Mouse (Mus musculus) hindbrain, embryonic 16.5 days (tissue): Measurements from ENCODE around the gene Myom3. TPM values are rescaled to one million over a fixed set of nuclear protein-coding genes. Genes with fewer than 3 reads are reported as not detected.

ENCODE experiments used
- ATAC-seq: fragments of 200-750 bp; cut with Nextera tagmentation; 2 replicates; pipeline ENCODE4 v1.8.0; 2017; ENCODE audit warnings: moderate TSS enrichment, moderate library complexity
- H3K27ac ChIP-seq: fragments of 300-500 bp; sonication (generic); 2 replicates; pipeline ENCODE4 v1.5.1; 2014; ENCODE audit warnings: low read depth, mild to moderate bottlenecking, control low read depth, low read length, moderate library complexity
- H3K27me3 ChIP-seq: fragments of 300-500 bp; sonication (generic); replicated peaks from 2 replicates; pipeline ENCODE4 v1.6.1; 2014; ENCODE audit warnings: low read length; ENCODE audit not compliant: control insufficient read depth, insufficient read depth
- H3K36me3 ChIP-seq: fragments of 300-500 bp; sonication (generic); 2 replicates; pipeline ENCODE4 v1.6.1; 2014; ENCODE audit warnings: mild to moderate bottlenecking, low read length, moderate library complexity, mixed read lengths; ENCODE audit not compliant: control insufficient read depth, insufficient read depth
- H3K4me1 ChIP-seq: fragments of 300-500 bp; sonication (generic); 2 replicates; pipeline ENCODE4 v1.6.1; 2014; ENCODE audit warnings: low read depth, low read length; ENCODE audit not compliant: control insufficient read depth, insufficient read depth
- H3K4me2 ChIP-seq: fragments of 300-500 bp; sonication (generic); 2 replicates; pipeline ENCODE4 v1.6.1; 2014; ENCODE audit warnings: mild to moderate bottlenecking, low read length, control low read depth, moderate library complexity
- H3K4me3 ChIP-seq: fragments of 300-500 bp; sonication (generic); 2 replicates; pipeline ENCODE4 v1.5.1; 2014; ENCODE audit warnings: mild to moderate bottlenecking, low read length, control low read depth, moderate library complexity
- H3K9ac ChIP-seq: fragments of 300-500 bp; sonication (generic); 2 replicates; pipeline ENCODE4 v1.6.1; 2014; ENCODE audit warnings: low read depth, mild to moderate bottlenecking, control low read depth, low read length, moderate library complexity
- H3K9me3 ChIP-seq: fragments of 300-500 bp; sonication (generic); 2 replicates; pipeline ENCODE4 v1.6.1; 2014; ENCODE audit warnings: mild to moderate bottlenecking, low read length, moderate library complexity; ENCODE audit not compliant: control insufficient read depth
- WGBS: fragments of 180-500 bp; shearing (Covaris S2); extraction: QIAGEN DNeasy Blood & Tissue Kit; methylation state at CpG from one replicate; pipeline ENCODE4 v1.1.7; 2014; 5-methylcytosine and 5-hydroxymethylcytosine counted together
- polyA plus RNA-seq: library from polyadenylated mRNA; unstranded; fragments of >200 nt; fragmentation: Nextera tagmentation; extraction: Ambion mirVana; gene quantifications from 2 replicates; pipeline ENCODE4 v1.2.1, GENCODE M21; 2015

The Myom3 gene
- polyA plus RNA-seq, 1 experiment from 2014 or later: 0.99 TPM

GRCm38 (mm10) chr4:135834124-135834717 is 74.7 kb downstream of the Myom3 start:
- no peaks in the 10 kb centered on the region for H3K27me3 ChIP-seq
- peak; percentile 27; the same call in 1 of the 2 replicates for ATAC-seq
- H3K4me3 ChIP-seq: no peak overlapping the region
- peak overlapping the region; percentile 80; the same call in 1 of the 2 replicates for H3K27ac ChIP-seq
- peaks cover 15% of the 10 kb centered on the region for H3K4me1 ChIP-seq
- H3K9me3 ChIP-seq: no peaks in the 10 kb centered on the region
- H3K36me3 ChIP-seq: no peaks in the 10 kb centered on the region
- no peak overlapping the region for H3K9ac ChIP-seq
- WGBS: 77% methylated on average over 8 of the region's 8 CpGs
- H3K4me2 ChIP-seq: no peak overlapping the region

GRCm38 (mm10) chr4:135838925-135839292 is 79.4 kb downstream of the Myom3 start:
- H3K4me3 ChIP-seq: no peak overlapping the region
- H3K9ac ChIP-seq: no peak overlapping the region
- H3K9me3 ChIP-seq: no peaks in the 10 kb centered on the region
- H3K27me3 ChIP-seq: no peaks in the 10 kb centered on the region
- peaks cover 2% of the 10 kb centered on the region for H3K4me1 ChIP-seq
- H3K36me3 ChIP-seq: no peaks in the 10 kb centered on the region
- H3K27ac ChIP-seq: no peak overlapping the region
- WGBS: 81% methylated on average over 3 of the region's 3 CpGs
- ATAC-seq: no peak
- no peak overlapping the region for H3K4me2 ChIP-seq

GRCm38 (mm10) chr4:135839293-135840011 is 79.9 kb downstream of the Myom3 start:
- no peak for ATAC-seq
- Histone ChIP-seq H3K4me2 (no peak overlapping the region), H3K27ac (no peak overlapping the region), H3K9ac (no peak overlapping the region), H3K4me3 (no peak overlapping the region), H3K9me3 (no peaks in the 10 kb centered on the region), H3K27me3 (no peaks in the 10 kb centered on the region), H3K36me3 (no peaks in the 10 kb centered on the region), H3K4me1 (no peaks in the 10 kb centered on the region)
- whole genome bisulfite sequencing: 80% methylated on average over 21 of the region's 21 CpGs

DNA sequence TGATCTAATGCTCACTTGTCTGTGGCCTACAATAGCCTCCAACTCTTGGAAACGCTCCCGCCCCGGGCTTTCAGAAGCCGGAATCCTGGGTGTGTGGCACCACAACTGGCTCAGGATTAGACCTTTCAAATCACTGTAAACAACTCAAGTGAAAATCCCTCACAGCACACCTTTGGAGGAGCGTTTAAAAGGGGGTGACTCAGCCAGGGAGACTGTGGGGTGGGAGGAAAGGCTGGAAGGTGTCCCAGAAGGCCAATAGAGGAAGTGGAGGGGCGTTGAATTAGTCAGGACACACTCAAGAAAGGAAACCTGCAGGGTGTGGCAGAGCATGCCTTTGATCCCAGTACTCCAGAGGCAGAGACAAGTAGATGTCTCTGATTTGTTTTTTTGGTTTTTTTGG is 84.9 kb downstream of the Myom3 start:
- Histone ChIP-seq H3K27me3 (no peaks in the 10 kb centered on the region), H3K4me3 (no peak overlapping the region), H3K27ac (no peak overlapping the region), H3K4me1 (no peaks in the 10 kb centered on the region), H3K9me3 (no peaks in the 10 kb centered on the region), H3K4me2 (no peak overlapping the region), H3K36me3 (no peaks in the 10 kb centered on the region), H3K9ac (no peak overlapping the region)
- no peak for ATAC-seq
- 87% methylated on average over 6 of the region's 6 CpGs for WGBS

DNA sequence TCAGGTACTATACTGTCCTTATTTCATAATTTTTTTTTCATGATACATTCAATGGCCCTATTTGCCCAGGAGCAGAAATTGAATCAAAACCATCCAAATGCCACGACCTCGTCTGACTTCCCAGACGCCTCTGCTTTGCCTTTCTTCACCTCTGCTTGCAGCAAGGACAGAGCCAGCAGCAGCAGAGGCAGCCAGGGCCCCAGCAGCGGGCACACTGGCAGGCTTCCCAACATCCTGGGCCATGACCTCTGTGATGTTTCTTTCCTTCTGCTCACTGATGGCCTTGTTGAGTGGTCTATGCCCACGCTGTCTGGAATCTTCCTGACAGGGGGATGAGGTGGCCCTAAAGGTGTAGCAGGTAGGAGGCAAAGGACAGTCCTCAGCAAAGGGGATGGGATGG is 88.1 kb downstream of the Myom3 start:
- ATAC-seq: no peak
- WGBS: 64% methylated on average over 5 of the region's 5 CpGs

DNA sequence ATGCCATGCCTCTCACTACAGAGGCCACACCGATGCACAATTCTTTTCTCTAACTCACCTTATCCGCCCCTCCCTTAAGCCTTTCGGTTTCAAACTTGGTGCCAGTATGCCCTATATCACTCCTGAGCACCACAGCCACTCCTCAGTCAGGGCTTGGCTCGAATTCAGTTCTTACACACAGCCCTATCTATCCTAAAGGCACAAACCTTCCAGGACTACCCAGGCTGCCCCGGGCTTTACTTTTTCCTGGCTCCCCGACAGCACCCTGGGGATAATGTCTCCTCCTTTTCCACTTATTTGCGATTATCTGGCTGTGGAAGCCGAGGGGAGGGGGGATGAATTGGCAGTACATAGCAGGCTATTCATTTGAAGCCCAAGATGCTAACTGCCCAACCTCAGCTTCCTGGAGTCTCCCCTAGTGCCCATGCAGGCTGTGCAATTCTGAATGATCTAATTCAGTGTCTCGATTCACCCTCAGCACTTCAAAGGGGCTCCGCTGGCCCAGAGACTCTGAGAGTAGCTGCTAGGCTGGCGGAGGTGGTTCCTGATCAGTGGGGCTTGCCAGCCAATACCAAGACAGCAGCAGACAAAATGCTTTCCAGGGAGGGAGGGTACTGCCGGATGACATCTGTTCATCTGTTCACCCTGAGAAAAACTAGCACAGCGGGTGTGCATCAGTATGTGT is 91.0 kb downstream of the Myom3 start:
- H3K4me1 ChIP-seq: peaks cover 14% of the 10 kb centered on the region
- 25% methylated on average over 13 of the region's 13 CpGs for WGBS
- H3K27ac ChIP-seq: peak overlapping the region; percentile 77
- ATAC-seq: peak; percentile 84
- no peak overlapping the region for H3K4me3 ChIP-seq
- H3K27me3 ChIP-seq: no peaks in the 10 kb centered on the region
- peak overlapping the region; percentile 42 for H3K4me2 ChIP-seq
- H3K9ac ChIP-seq: peak overlapping the region; percentile 48
- H3K36me3 ChIP-seq: no peaks in the 10 kb centered on the region
- H3K9me3 ChIP-seq: no peaks in the 10 kb centered on the region

More for the DNA sequence above, 88.1 kb downstream of the Myom3 start:
- H3K4me3 ChIP-seq: no peak overlapping the region
- peaks cover 9% of the 10 kb centered on the region for H3K4me1 ChIP-seq
- H3K27ac ChIP-seq: no peak overlapping the region
- H3K9me3 ChIP-seq: no peaks in the 10 kb centered on the region
- no peak overlapping the region for H3K4me2 ChIP-seq
- H3K27me3 ChIP-seq: no peaks in the 10 kb centered on the region
- no peaks in the 10 kb centered on the region for H3K36me3 ChIP-seq
- no peak overlapping the region for H3K9ac ChIP-seq

GRCm38 (mm10) chr4:135851942-135852341 is 92.4 kb downstream of the Myom3 start:
- Histone ChIP-seq H3K36me3 (no peaks in the 10 kb centered on the region), H3K4me2 (no peak overlapping the region), H3K9me3 (no peaks in the 10 kb centered on the region), H3K4me3 (no peak overlapping the region), H3K9ac (no peak overlapping the region), H3K27me3 (no peaks in the 10 kb centered on the region), H3K4me1 (peaks cover 14% of the 10 kb centered on the region), H3K27ac (no peak overlapping the region)
- WGBS: 95% methylated on average over 9 of the region's 9 CpGs
- no peak for ATAC-seq

DNA sequence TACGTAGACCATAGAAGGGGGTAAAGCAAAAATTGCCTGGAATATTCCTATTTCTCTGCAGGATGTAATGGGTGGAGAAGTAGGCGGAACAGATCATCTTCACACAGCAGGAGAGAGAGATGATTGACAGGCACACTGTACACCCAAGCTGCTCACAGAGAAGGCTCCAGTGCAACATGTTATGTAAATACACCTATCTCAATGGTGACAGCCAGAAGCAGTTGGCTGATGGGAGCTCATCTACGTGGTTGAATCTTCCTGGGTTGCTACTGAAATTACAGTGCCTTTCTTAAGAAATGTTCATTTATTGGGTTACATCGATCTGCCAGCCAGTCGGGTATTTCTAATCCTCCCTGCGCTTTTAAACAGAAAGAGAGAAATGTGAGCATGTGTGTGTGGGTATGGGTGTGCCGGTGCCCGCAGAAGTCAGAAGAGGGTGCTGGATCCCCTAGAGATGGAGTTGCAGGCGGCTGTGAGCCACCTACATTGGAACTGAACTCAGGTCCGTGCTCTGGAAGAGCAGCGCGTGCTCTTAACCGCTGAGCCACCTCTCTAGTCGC is 94.6 kb downstream of the Myom3 start:
- Histone ChIP-seq H3K4me1 (peaks cover 28% of the 10 kb centered on the region), H3K9ac (no peak overlapping the region), H3K4me3 (no peak overlapping the region), H3K27me3 (no peaks in the 10 kb centered on the region), H3K27ac (no peak overlapping the region; the same call in 1 of the 2 replicates), H3K36me3 (no peaks in the 10 kb centered on the region), H3K4me2 (no peak overlapping the region), H3K9me3 (no peaks in the 10 kb centered on the region)
- no peak for ATAC-seq
- 88% methylated on average over 14 of the region's 14 CpGs for WGBS

DNA sequence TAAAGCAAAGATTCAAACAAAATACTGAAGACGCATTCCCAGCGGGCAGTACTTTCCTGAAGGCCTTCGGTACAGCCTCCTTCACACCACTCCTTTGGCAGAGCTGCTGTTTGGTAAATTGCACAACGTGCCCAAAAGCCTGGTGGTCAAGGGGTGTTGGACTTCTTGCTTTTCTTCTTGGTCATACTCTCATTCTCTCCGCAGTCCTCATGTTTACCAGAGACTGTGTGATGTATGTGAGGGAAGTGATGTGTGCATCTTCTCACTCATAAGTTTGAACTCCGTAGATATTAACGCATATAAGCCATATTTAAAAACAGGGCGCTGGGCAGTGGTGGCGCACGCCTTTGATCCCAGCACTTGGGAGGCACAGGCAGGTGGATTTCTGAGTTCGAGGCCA is 95.1 kb downstream of the Myom3 start:
- Histone ChIP-seq H3K4me2 (peak overlapping the region; percentile 71), H3K4me3 (no peak overlapping the region; the same call in 1 of the 2 replicates), H3K9ac (peak overlapping the region; percentile 85; the same call in 1 of the 2 replicates), H3K36me3 (no peaks in the 10 kb centered on the region), H3K27me3 (no peaks in the 10 kb centered on the region), H3K4me1 (peaks cover 32% of the 10 kb centered on the region), H3K9me3 (no peaks in the 10 kb centered on the region), H3K27ac (peak overlapping the region; percentile 99; the same call in 1 of the 2 replicates)
- ATAC-seq: no peak
- WGBS: 74% methylated on average over 11 of the region's 11 CpGs
